Mouse (Mus musculus): ENCODE data around the gene Shank2.

Gene Shank2

DNA sequence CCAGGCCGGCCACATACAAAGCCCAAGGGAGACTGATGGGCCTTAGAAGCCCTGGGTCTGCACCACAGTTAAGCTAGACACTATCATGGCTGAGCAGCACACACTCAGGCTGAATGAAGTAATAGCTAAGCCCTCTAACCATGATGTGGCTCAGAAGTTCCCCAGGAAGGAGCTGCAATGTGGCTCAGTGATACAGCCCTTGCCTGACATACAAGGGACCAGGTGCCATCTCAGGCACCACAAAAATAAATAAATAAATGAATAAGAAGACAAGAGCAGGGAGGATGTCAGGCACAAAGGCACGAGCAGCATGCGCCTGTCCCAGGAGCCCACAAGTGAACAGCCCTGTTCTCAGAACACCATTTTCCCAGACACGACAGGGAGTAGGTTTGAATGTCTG, 440.2 kb downstream of the Shank2 start:
- DNase-seq, result no peak

DNA sequence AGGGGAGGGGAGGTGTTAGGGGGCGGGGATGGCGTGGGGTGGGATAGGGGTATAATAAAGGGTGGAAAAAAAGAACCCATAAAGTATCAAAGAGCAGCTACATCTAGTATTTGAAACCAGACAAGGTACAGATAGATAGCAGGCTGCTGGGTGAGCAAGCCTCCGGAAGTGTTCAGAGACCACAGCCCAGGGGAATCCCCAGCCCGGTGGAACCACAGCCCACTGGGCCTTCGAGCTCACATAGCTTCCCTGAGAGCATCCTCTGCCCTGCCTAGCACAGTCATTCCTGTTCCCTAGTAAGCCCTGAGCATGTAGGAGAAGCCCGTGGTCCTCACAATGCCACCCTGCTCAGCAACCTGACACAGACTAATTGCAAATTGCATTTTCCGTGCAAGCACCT, 443.1 kb downstream of the Shank2 start:
- no peak for DNase-seq

GRCm38 (mm10) chr7:144447146-144447545, 445.4 kb downstream of the Shank2 start:
- no peak for DNase-seq

DNA sequence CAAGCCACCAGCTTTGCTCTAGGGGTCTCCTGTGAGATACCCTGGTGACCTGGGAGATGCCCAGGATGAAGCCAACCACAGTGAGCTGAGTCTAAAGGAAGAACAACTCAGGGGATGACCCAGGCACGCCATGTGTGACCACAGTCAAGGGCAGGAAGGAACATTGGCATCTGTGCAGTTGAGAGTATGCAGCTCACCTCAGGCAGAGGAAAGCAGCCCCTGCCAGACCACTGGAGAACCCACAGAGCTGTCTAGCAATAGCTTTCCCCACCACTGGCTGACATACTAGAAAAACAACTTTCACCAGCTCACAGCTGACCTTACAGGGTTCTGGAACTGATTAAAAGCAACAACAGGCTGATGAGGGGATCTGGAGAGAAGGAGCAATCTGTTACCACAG, 446.5 kb downstream of the Shank2 start:
- no peak for DNase-seq

GRCm38 (mm10) chr7:144449637-144450570, 448.2 kb downstream of the Shank2 start:
- peak; percentile 80 to 86 for DNase-seq

DNA sequence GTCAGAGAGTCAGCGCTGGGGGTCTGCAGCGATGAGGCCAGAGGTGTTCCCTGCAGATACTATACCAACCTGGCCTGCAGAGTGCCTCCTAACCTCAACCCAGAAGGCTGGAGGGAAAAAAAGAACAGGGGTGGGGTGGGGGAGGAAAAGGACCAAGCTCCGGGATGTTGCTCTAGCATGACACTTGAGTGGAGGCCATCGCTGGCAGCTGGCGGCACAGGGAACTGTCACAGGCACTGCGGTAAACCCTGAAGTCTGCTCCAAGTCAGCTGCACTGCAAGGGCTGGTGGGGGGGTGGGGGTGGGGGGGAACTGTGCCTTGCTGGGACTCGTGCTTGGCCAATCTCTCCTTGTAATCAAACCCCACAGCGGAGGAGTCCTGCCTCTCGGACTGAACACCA, 448.9 kb downstream of the Shank2 start:
- DNase-seq, result no peak

DNA sequence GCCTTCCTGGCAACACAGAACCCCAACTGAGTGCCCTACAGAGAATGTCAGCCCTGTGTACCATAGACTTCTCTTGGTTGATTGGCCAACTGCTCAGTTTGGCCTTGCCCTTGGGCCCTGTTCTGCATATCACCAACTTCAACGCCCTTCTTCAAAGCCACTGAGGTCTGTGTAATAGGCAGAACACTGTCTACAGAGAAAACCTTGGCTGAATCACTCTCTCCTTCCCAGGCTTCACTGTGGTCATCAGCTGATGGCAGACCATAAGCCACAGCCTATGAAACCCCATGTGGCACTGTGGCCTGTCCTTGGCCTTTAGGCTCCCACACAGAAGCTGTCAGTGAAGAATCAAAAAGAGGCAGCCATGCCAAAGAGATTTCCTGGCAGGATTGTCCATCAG, 457.2 kb downstream of the Shank2 start:
- no peak for DNase-seq

- DNase-seq, result no peak
Observed at GRCm38 (mm10) chr7:144461246-144461902, 459.6 kb downstream of the Shank2 start.

- no peak for DNase-seq
Observed at GRCm38 (mm10) chr7:144462577-144462976, 460.8 kb downstream of the Shank2 start.

DNA sequence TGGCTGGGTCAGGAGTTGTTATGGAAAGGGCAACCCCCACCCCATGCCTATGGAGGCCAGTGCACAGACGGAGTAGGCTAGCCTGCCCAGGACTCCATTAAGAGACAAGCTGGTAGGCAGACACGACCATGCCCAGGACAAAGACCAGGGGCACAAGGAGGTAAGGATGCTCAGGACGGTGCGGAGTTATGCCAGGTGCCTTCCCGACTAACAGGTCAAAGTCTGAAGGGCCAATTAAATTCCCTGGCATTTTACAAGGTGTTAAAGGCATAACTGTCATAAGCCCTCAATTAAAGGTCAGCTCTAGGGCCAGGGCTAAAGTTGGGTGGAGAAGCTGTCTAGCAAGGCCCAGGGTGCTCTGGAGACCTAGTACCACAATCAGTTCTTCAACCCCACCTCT, 467.0 kb downstream of the Shank2 start:
- DNase-seq, result no peak

DNA sequence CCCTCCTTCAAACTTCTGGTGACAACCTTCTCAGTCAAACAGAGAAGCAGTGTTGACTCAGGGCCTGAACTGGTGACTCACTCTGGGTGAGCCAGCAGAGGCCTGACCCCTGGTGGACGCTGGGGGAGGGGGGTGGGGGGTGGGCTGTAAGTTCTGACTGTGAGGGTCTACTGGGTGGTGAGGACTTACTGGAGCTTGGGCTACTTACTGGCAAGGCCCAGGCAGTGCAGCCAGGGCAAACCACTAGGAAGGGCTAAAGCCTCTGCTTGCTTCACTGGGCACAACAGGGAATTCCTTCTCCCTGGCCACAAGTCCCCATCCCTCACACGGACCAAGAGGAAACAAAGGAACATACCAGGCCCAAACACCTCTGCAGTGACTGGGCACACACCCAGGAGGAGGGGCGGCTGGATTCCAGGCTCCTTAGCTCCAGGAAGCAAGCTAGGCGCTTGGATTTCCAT, 467.5 kb downstream of the Shank2 start:
- no peak for DNase-seq

DNA sequence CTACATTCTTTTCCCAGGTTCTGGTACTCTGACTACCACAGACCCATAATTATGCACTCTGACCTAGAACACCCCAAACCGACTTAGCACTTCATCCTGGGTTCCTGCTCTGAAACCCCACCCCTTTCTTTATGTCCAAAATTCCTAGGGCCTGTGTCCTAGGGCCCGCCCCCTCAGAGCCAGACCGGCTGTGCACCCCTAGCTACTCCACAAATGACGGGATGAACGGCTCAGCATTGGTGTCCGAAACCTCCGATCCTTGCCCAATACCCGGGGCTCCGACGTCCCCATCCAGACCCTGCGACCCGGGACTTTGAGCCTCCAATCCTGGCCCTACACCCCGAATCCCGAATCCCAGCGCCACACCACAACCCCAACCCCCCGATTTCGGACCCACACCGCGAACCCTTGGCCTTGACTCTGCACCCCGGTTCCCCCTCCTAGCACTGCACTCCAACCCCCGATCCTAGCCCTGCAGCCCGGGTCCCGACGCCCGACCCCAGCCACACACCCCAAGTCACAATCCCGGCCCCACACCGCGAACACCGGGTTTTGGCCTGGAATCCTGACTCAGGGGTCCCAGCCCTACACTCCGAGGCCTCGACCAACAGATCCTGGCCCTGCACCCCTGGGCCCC, 468.3 kb downstream of the Shank2 start:
- peak; percentile 11 to 21 for DNase-seq

DNA sequence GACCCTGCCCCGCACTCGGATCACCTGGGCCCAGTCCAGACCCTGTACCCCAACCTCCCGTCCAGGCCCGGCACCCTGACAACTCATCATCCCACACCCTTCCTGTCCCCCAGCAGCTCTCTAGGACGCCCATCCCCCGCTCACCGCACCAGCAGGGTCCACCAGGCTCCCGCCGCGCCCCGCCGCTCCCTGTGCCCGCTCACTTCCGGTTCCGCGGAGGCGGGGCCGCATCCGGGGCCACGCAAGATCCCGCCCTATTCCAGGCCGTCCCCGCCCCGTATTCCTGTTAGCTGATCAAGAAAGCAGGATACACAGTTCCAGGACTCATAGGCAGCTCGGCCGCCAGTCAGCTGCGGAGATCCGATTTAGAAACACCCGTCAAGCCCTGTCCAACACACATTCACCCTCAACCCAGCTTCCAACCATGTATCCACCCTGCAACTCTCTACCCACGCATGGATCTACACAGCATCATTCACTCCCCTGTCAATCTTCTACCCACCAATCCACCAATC, 468.9 kb downstream of the Shank2 start, which contains the start of gene Cttn:
Gene Cttn (minus strand): TSS at position 465 of the 515 bp plus-strand sequence.
- DNase-seq, result peak; percentile 83 to 84

DNA sequence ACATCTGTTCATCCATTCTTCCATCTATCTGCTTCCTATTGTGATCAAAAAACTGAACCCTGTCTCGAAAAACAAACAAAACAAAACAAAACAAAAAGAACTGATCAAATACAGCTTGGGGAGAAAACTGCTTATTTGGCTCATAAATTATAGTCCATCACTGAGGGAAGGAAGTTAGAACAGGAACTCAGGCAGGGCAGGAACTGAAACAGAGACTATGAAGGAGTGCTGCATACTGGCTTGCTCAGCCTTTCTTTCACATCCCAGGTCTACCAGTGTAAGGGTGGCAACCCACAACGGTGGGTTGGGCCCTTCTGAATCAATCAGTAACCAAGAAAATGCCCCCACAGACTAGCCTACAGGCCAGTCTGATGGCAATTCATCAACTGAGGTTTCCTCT, 469.4 kb downstream of the Shank2 start:
- DNase-seq, result no peak

GRCm38 (mm10) chr7:144473486-144473885, 471.8 kb downstream of the Shank2 start:
- DNase-seq, result no peak
